Mouse (Mus musculus) CH12.LX (cell line): ENCODE results near the gene Prkci. TPM values are rescaled to one million over a fixed set of nuclear protein-coding genes. Genes with fewer than 3 reads are reported as not detected.

Source experiments
- DNase-seq: peaks from one replicate; pipeline ENCODE4 v3.0.0-alpha.2; 2013; ENCODE audit errors: extremely low read depth
- H3K27ac ChIP-seq: 2 replicates; pipeline ENCODE4 v1.5.1; 2012; ENCODE audit warnings: low read depth, mild to moderate bottlenecking, control low read depth, moderate library complexity; ENCODE audit not compliant: insufficient read depth
- H3K27me3 ChIP-seq: replicated peaks from 2 replicates; pipeline ENCODE3; 2012; ENCODE audit warnings: inconsistent platforms
- H3K36me3 ChIP-seq, 2 experiments: replicated peaks in 1 of 2; 2 replicates each; pipeline versions ENCODE3 to v1.6.1; 2012; ENCODE audit warnings: inconsistent platforms in 1 of 2, low read length in 1 of 2, mild to moderate bottlenecking in 1 of 2, mixed read lengths in 1 of 2, moderate library complexity in 1 of 2; ENCODE audit not compliant: control insufficient read depth in 1 of 2, insufficient read depth in 1 of 2
- H3K4me1 ChIP-seq, 2 experiments: 2 replicates each; pipeline ENCODE4 v1.6.1; 2012; ENCODE audit warnings: inconsistent platforms in 1 of 2, moderate library complexity in 1 of 2; ENCODE audit not compliant: insufficient read depth in 2 of 2, control insufficient read depth in 1 of 2
- H3K4me2 ChIP-seq: 2 replicates; pipeline ENCODE4 v1.6.1; 2012; ENCODE audit warnings: low read depth, mild to moderate bottlenecking, control low read depth; ENCODE audit not compliant: poor library complexity, insufficient read depth, severe bottlenecking
- H3K4me3 ChIP-seq, 3 experiments: fragments of 150-350 bp in 1 of 3; sonication (generic) in 1 of 3; replicated peaks in 1 of 3; 2 replicates each; pipeline versions ENCODE3 to v1.5.1; 2011 to 2012; ENCODE audit warnings: low read depth in 2 of 3, low read length in 2 of 3, mild to moderate bottlenecking in 2 of 3, moderate library complexity in 2 of 3, control low read depth in 1 of 3, improper control_type of control experiment in 1 of 3, inconsistent platforms in 1 of 3, mixed read lengths in 1 of 3; ENCODE audit not compliant: poor library complexity in 1 of 3
- H3K79me2 ChIP-seq: replicated peaks from 2 replicates; pipeline ENCODE4 v1.6.1; 2012; ENCODE audit warnings: mild to moderate bottlenecking, moderate library complexity; ENCODE audit not compliant: control insufficient read depth, poor library complexity, insufficient read depth, severe bottlenecking; ENCODE audit errors: extremely low read depth
- H3K9ac ChIP-seq: 2 replicates; pipeline ENCODE4 v1.6.1; 2012; ENCODE audit warnings: low read depth, mild to moderate bottlenecking, control low read depth, moderate library complexity; ENCODE audit not compliant: insufficient read depth
- H3K9me3 ChIP-seq: replicated peaks from 2 replicates; pipeline ENCODE3; 2012; ENCODE audit warnings: low read length, inconsistent platforms, mixed read lengths
- CHD1 ChIP-seq: IDR thresholded peaks from 2 replicates; pipeline ENCODE4 v1.6.1; 2012; ENCODE audit warnings: low read depth, low read length, improper control_type of control experiment, inconsistent platforms
- GABPA ChIP-seq: IDR thresholded peaks from 2 replicates; pipeline ENCODE4 v1.6.1; 2012; ENCODE audit warnings: low read depth, low read length, improper control_type of control experiment, inconsistent platforms; ENCODE audit not compliant: insufficient replicate concordance
- MAX ChIP-seq: IDR thresholded peaks from 2 replicates; pipeline ENCODE4 v1.6.1; 2011; ENCODE audit warnings: low read length, improper control_type of control experiment
- MYC ChIP-seq: IDR thresholded peaks from 2 replicates; pipeline ENCODE4 v1.6.1; 2011; ENCODE audit warnings: low read depth, mild to moderate bottlenecking, improper control_type of control experiment, low read length
- NRF1 ChIP-seq: IDR thresholded peaks from 2 replicates; pipeline ENCODE4 v1.6.1; 2014; ENCODE audit warnings: low read depth, mild to moderate bottlenecking, inconsistent platforms, low read length, improper control_type of control experiment, moderate library complexity
- RAD21 ChIP-seq: IDR thresholded peaks from 2 replicates; pipeline ENCODE4 v1.6.1; 2011; ENCODE audit warnings: low read depth, mild to moderate bottlenecking, low read length, improper control_type of control experiment, moderate library complexity
- SMC3 ChIP-seq: IDR thresholded peaks from 2 replicates; pipeline ENCODE4 v1.6.1; 2011; ENCODE audit warnings: low read depth, low read length, improper control_type of control experiment
- TBP ChIP-seq: conservative IDR thresholded peaks from 2 replicates; pipeline ENCODE4 v1.6.1; 2011; ENCODE audit warnings: low read depth, low read length, improper control_type of control experiment
- UBTF ChIP-seq: IDR thresholded peaks from 2 replicates; pipeline ENCODE4 v1.6.1; 2012; ENCODE audit warnings: low read depth, mild to moderate bottlenecking, inconsistent platforms, low read length, improper control_type of control experiment, moderate library complexity
- ZC3H11A ChIP-seq: IDR thresholded peaks from 2 replicates; pipeline ENCODE4 v1.6.1; 2012; ENCODE audit warnings: low read depth, mild to moderate bottlenecking, inconsistent platforms, low read length, improper control_type of control experiment
- ZNF384 ChIP-seq: IDR thresholded peaks from 2 replicates; pipeline ENCODE4 v1.6.1; 2012; ENCODE audit warnings: low read depth, low read length, improper control_type of control experiment, inconsistent platforms
- dilution Hi-C: fragments of 300-500 bp; cut with MboI; formaldehyde crosslinking; loops from 2 replicates; pipeline ENCODE4 v1.14.3; 2020; ENCODE audit warnings: low sequenced_read_pairs; ENCODE audit not compliant: extremely low pct_unique_long_range_greater_than_20kb, extremely low pct_ligation_motif_present
- in situ Hi-C: fragments of 300-500 bp; cut with MboI; formaldehyde crosslinking; loops from 3 replicates; pipeline ENCODE4 v1.14.3; 2019; ENCODE audit warnings: low sequenced_read_pairs, low pct_ligation_motif_present, low pct_unique_long_range_greater_than_20kb, mixed read lengths
- polyA plus RNA-seq: library from polyadenylated mRNA; unstranded; fragments of >175 nt; gene quantifications from 2 replicates; pipeline ENCODE4 v1.2.1, GENCODE M21; 2012; ENCODE audit warnings: low read depth; ENCODE audit not compliant: insufficient read length
- total RNA-seq, 2 experiments: library from RNA; depleted of rRNA; stranded (reverse); fragments of 300-350 nt in 1 of 2; fragments of >200 nt in 1 of 2; gene quantifications; 2 replicates each; pipeline ENCODE4 v1.2.3; 2012 to 2014

The Prkci gene
- total and polyA plus RNA-seq, 3 experiments: 14.8 to 17.1 (median 16.7) TPM

DNA sequence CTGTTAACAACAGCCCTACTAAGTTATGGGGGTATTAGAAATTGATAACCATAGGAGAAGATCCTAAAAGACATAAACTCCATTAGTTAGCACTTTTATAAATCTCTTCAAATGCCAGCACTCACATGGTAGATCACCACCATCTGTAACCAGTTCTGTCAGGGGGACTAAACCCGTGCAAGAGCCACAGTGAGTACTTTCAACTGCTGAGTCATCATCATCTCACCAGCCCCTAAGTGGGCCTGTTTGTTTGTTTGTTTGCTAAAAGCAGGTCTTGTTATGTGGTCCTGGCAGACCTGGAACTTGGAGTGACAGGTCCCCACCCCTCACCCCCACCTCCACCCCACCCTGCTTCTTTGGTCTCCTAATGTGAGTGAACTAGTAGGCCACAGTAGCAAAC, 23.7 kb downstream of the Prkci start:
- H3K4me1 ChIP-seq: no peaks in the 10 kb centered on the region
- no peak overlapping the region for H3K27ac ChIP-seq
- no peaks in the 10 kb centered on the region for H3K9me3 ChIP-seq
- no peaks in the 10 kb centered on the region for H3K27me3 ChIP-seq
- peaks cover 0 to 28% of the 10 kb centered on the region in 2 experiments for H3K36me3 ChIP-seq
- no peak overlapping the region for H3K9ac ChIP-seq
- TF ChIP-seq TBP (no peak), SMC3 (no peak)
- H3K4me2 ChIP-seq: no peak overlapping the region
- in situ Hi-C loops (no loop called here), dilution Hi-C loops (no loop called here)
- H3K4me3 ChIP-seq: no peak overlapping the region
- no peak for DNase-seq
- 0 out of 2 replicates have a peak, but pooled peaks cover 3% of the 10 kb centered on the region for H3K79me2 ChIP-seq

DNA sequence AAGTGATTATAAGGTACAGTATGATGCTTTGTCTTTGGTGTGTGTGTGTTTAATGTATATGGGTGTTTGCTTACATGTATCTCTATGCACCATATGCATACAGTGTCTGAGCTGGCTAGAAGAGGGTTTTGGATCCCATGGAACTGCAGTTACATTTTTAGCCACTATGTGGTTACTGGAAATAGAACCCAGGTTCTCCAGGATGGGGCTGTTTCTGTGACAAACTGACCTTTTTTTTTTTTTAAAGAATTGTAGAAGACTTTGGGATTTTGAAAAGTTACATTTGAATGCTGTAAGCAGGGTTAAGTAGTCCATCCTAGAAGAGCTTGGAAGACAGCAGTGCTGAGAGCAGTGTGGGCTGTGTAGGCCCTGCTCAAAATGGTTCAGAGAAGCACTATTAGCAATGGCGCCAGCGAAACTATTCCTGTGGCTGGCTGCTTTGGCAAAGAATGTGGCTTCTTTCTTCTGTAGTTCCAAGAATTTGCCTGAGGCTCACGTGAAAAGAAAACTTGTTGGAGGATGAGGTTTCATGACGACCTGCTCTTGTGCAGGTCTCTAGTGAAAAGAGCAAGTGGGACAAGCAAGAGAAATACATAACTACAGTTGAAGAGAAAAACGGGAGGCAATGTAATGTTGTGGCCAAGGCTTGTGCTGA, 24.4 kb downstream of the Prkci start:
- H3K4me1 ChIP-seq: no peaks in the 10 kb centered on the region
- H3K27me3 ChIP-seq: no peaks in the 10 kb centered on the region
- TF ChIP-seq MAX: no peak
- no peak for TF ChIP-seq MYC
- TF ChIP-seq GABPA: no peak
- TF ChIP-seq TBP: no peak
- TF ChIP-seq NRF1: no peak
- TF ChIP-seq, all 38 proteins: peak for 0
- Histone ChIP-seq H3K9me3 (no peaks in the 10 kb centered on the region), H3K4me3 (no peak overlapping the region), H3K9ac (no peak overlapping the region), H3K36me3 (peaks cover 0 to 34% of the 10 kb centered on the region in 2 experiments), H3K27ac (no peak overlapping the region), H3K4me2 (no peak overlapping the region), H3K79me2 (no peaks in the 10 kb centered on the region)
- DNase-seq: no peak
- dilution Hi-C loops: no loop called here
- in situ Hi-C loops: no loop called here

DNA sequence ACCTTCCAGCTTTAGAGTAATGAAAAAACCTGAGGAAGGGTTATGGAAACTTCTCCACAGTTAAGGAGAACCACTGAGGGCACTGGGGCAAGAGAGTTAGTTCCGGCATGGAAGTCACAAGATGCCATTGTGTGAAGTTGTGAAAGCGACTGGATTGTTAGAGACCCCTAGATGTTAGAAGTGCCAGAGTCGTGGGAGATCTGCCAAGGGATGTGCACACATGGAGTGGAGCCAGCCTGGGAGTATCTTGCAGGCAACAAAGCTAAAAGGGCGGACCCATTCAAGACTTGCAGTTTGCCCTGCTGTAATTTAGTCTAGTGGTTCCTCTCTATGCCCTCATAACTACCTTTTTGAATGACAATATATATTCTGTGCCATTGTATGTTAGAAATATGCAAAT, 25.1 kb downstream of the Prkci start:
- no peak overlapping the region for H3K4me3 ChIP-seq
- no peaks in the 10 kb centered on the region for H3K9me3 ChIP-seq
- no peak overlapping the region for H3K4me2 ChIP-seq
- no peaks in the 10 kb centered on the region for H3K79me2 ChIP-seq
- TF ChIP-seq ZC3H11A (no peak), CHD1 (no peak), UBTF (no peak), ZNF384 (no peak), RAD21 (no peak)
- in situ Hi-C loops: no loop called here
- H3K27me3 ChIP-seq: no peaks in the 10 kb centered on the region
- H3K4me1 ChIP-seq: no peaks in the 10 kb centered on the region
- H3K9ac ChIP-seq: no peak overlapping the region
- no peak overlapping the region for H3K27ac ChIP-seq
- dilution Hi-C loops: no loop called here
- DNase-seq: no peak
- peaks cover 3 to 37% of the 10 kb centered on the region in 2 experiments for H3K36me3 ChIP-seq
